Mouse (Mus musculus) embryonic facial prominence, embryonic 12.5 days (tissue): ENCODE measurements around the gene Mrps34. TPM values are rescaled to one million over a fixed set of nuclear protein-coding genes. Genes with fewer than 3 reads are reported as not detected.

ENCODE experiments used
- ATAC-seq: fragments of 200-750 bp; cut with Nextera tagmentation; 2 replicates; pipeline ENCODE4 v1.8.0; 2017; ENCODE audit not compliant: insufficient number of reproducible peaks, insufficient read depth, low FRiP score, low TSS enrichment
- H3K27ac ChIP-seq: fragments of 300-500 bp; sonication (generic); 2 replicates; pipeline ENCODE4 v1.5.1; 2016; ENCODE audit warnings: mild to moderate bottlenecking
- H3K27me3 ChIP-seq: fragments of 300-500 bp; sonication (generic); 2 replicates; pipeline ENCODE4 v1.6.1; 2016; ENCODE audit warnings: mild to moderate bottlenecking, moderate library complexity
- H3K36me3 ChIP-seq: fragments of 300-500 bp; sonication (generic); 2 replicates; pipeline ENCODE4 v1.6.1; 2016; ENCODE audit warnings: mild to moderate bottlenecking
- H3K4me1 ChIP-seq: fragments of 300-500 bp; sonication (generic); 2 replicates; pipeline ENCODE4 v1.6.1; 2016
- H3K4me2 ChIP-seq: fragments of 300-500 bp; sonication (generic); replicated peaks from 2 replicates; pipeline ENCODE4 v1.6.1; 2016; ENCODE audit warnings: mild to moderate bottlenecking, moderate library complexity
- H3K4me3 ChIP-seq: fragments of 300-500 bp; sonication (generic); 2 replicates; pipeline ENCODE4 v1.5.1; 2016; ENCODE audit warnings: mild to moderate bottlenecking
- H3K9ac ChIP-seq: fragments of 300-500 bp; sonication (generic); 2 replicates; pipeline ENCODE4 v1.6.1; 2016; ENCODE audit warnings: mild to moderate bottlenecking, moderate library complexity
- H3K9me3 ChIP-seq: fragments of 300-500 bp; sonication (generic); 2 replicates; pipeline ENCODE4 v1.6.1; 2016; ENCODE audit warnings: mild to moderate bottlenecking, moderate library complexity
- WGBS: fragments of 180-500 bp; shearing (Covaris S2); methylation state at CpG from one replicate; pipeline ENCODE4 v1.1.7; 2016; 5-methylcytosine and 5-hydroxymethylcytosine counted together
- polyA plus RNA-seq: library from polyadenylated mRNA; unstranded; fragments of >200 nt; fragmentation: Nextera tagmentation; extraction: Ambion mirVana; gene quantifications from 2 replicates; pipeline ENCODE4 v1.2.1, GENCODE M21; 2016

Mrps34 gene
- polyA plus RNA-seq, 1 experiment from 2014 or later = 99.6 TPM

DNA sequence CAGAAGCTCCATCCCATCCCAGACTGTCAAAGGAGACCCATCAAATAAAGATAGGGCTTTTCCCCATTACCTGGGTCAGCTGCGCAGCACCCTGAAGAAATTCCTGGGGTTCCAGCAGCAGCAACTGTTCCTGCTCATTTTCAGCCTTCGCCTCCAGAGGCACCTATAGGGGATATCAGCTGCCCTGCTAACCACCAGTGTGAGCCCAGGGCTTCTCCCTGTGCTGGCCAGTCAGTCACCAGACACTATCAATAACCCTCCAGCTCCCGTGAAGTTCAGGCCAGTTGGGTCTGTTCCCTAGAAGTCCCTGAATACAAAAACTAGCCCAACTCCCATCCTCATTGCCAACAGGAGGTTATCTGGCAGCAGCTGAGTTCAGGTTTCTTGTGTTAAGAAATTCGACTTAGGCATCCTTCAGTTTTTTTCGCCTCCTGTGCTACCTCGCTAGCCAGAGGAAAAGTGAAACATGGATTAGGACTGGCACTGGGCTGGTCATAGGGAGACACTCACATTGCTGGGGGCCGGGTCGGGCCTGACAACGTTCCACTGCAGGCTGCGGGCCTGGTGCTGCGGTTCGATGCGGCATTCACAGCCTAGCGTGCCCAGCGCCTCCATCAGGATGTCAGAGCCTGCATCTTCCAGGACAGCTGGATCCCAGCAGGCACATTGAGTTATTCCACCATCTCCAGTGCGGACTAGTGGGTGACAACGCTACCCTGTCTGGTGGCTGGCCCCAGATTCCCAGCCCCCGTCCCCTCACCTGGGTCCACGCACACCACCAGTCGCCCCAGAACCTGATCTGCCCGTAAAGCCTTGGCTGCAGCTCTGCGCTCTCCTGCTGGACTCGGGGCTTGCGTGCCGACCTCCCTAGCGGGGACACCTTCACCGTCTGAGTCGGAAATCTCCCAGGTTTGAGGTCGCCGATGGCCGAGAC, 588 bp upstream of the Mrps34 start:
- Histone ChIP-seq H3K9me3 (no peaks in the 10 kb centered on the region), H3K4me2 (peak overlapping the region; percentile 98), H3K4me3 (peak overlapping the region; percentile 86), H3K9ac (peak overlapping the region; percentile 92), H3K27ac (peak overlapping the region; percentile 89), H3K36me3 (peaks cover 65% of the 10 kb centered on the region), H3K27me3 (no peaks in the 10 kb centered on the region), H3K4me1 (peaks cover 25% of the 10 kb centered on the region)
- 11% methylated on average over 31 of the region's 31 CpGs for WGBS
- no peak for ATAC-seq

DNA sequence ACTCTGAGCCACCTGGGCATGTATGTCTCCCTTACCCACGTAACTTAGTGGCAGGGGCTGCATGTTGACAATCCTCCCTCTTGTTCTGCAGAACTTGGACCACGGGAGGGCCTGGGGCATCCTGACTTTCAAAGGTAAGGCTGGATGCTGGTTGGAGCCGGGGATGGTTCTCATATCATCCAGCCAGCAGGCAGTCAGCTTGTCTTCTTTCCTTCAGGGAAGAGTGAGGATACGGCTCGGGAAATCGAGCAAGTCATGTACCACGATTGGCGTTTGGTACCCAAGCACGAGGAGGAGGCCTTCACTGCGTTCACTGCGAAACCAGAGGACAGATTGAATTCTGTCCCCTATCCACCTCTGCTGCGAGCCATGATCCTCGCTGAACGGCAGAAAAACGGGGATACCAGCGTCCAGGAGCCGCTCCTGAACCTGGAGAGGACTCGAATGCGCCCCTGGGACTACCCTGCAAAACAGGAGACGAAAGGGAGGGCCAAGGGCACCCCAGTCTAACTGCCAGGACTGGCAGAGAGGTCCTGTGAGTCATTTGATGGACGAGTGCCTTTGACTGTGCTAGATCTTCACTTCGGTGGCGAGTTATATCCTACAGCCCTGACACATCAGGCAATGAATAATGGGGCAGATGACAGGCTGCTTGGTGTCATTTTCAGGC, 790 bp downstream of the Mrps34 start:
- H3K27ac ChIP-seq = peak overlapping the region; percentile 89
- peaks cover 25% of the 10 kb centered on the region for H3K4me1 ChIP-seq
- peak overlapping the region; percentile 98 for H3K4me2 ChIP-seq
- peak overlapping the region; percentile 92 for H3K9ac ChIP-seq
- peaks cover 66% of the 10 kb centered on the region for H3K36me3 ChIP-seq
- H3K9me3 ChIP-seq = no peaks in the 10 kb centered on the region
- no peak for ATAC-seq
- no peaks in the 10 kb centered on the region for H3K27me3 ChIP-seq
- H3K4me3 ChIP-seq = peak overlapping the region; percentile 86
- 11% methylated on average over 23 of the region's 23 CpGs for whole genome bisulfite sequencing

DNA sequence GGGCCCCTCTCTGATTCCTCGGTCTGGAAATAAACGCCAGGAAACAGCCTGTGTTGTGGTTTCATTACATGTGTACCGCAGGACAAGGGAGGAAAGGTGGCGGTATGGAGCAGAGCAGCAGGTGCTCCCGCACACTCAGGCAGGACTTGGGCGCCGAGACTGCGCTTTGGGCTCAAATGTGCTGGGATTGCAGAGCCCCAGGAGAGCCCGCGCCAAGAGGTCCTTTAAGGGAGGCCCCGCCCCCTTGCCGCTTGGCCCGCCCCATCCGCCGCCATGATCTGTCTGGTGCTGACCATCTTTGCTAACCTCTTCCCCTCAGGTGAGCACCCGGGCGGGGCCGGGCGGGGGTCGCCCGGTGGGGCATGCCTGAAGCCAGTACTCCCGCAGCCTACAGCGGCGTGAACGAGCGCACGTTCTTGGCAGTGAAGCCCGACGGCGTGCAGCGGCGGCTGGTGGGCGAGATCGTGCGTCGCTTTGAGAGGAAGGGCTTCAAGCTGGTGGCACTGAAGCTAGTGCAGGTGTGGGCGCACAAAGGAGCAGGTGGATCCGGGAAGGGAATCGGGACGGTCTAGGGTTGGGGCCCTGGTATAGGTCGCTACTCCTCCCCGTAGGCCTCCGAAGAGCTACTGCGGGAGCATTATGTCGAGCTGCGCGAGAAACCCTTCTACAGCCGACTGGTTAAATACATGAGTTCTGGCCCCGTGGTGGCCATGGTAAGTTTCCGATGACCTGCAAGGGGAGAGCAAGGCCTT, 1.5 kb downstream of the Mrps34 start, which contains the start of gene Nme3:
Gene Nme3 (plus strand): TSS at position 260 of the 752 bp plus-strand sequence.
- WGBS = 2% methylated on average over 50 of the region's 50 CpGs
- Histone ChIP-seq H3K27ac (peak within 1 kb of the TSS; percentile 89), H3K4me3 (peak within 1 kb of the TSS; percentile 86), H3K4me1 (peaks cover 25% of the 10 kb centered on the region), H3K9me3 (no peaks in the 10 kb centered on the region), H3K36me3 (peaks cover 66% of the 10 kb centered on the region), H3K27me3 (no peaks in the 10 kb centered on the region), H3K4me2 (peak within 1 kb of the TSS; percentile 98), H3K9ac (peak within 1 kb of the TSS; percentile 92)
- ATAC-seq = peak; percentile 62

DNA sequence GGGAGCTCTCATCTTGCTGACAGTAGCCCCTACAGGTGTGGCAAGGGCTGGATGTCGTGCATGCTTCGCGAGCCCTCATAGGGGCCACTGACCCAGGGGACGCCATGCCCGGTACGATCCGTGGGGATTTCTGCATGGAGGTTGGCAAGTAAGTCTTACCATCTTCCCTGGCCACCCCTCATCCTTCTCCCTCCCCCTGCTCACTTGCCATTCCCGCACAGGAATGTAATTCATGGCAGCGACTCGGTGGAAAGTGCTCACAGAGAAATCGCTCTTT, 2.0 kb downstream of the Mrps34 start:
- H3K4me2 ChIP-seq = peak overlapping the region; percentile 98
- peak overlapping the region; percentile 92 for H3K9ac ChIP-seq
- no peaks in the 10 kb centered on the region for H3K27me3 ChIP-seq
- peak overlapping the region; percentile 73; the same call in 1 of the 2 replicates for H3K27ac ChIP-seq
- peaks cover 25% of the 10 kb centered on the region for H3K4me1 ChIP-seq
- peaks cover 67% of the 10 kb centered on the region for H3K36me3 ChIP-seq
- H3K4me3 ChIP-seq = peak overlapping the region; percentile 86
- H3K9me3 ChIP-seq = no peaks in the 10 kb centered on the region
- 42% methylated on average over 11 of the region's 11 CpGs for WGBS
- no peak for ATAC-seq

DNA sequence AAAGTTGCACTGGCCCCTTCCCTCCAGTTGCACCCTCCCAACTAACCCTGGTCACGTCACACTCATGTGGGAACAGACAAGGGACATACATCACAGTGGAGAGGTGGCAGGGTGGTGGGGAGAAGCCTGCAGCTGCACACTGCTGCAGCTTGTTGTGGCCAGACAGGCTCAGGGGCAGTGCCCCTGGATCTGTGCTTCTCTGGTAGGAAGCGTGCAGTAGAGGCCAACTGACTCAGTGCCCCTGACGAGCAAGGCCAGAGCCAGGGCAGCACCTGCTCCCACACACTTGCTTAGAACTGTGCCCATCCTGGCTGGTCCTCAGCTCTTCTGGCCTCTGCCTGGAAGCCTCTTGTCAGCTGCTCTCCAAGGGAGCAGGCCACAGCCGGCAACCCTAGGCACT, 2.7 kb downstream of the Mrps34 start:
- Histone ChIP-seq H3K4me1 (peaks cover 25% of the 10 kb centered on the region), H3K27me3 (no peaks in the 10 kb centered on the region), H3K36me3 (peaks cover 67% of the 10 kb centered on the region), H3K9ac (no peak overlapping the region), H3K4me2 (peak overlapping the region; percentile 98; the same call in 1 of the 2 replicates), H3K9me3 (no peaks in the 10 kb centered on the region), H3K27ac (no peak overlapping the region), H3K4me3 (peak overlapping the region; percentile 86)
- WGBS = 79% methylated on average over 4 of the region's 4 CpGs
- ATAC-seq = no peak

DNA sequence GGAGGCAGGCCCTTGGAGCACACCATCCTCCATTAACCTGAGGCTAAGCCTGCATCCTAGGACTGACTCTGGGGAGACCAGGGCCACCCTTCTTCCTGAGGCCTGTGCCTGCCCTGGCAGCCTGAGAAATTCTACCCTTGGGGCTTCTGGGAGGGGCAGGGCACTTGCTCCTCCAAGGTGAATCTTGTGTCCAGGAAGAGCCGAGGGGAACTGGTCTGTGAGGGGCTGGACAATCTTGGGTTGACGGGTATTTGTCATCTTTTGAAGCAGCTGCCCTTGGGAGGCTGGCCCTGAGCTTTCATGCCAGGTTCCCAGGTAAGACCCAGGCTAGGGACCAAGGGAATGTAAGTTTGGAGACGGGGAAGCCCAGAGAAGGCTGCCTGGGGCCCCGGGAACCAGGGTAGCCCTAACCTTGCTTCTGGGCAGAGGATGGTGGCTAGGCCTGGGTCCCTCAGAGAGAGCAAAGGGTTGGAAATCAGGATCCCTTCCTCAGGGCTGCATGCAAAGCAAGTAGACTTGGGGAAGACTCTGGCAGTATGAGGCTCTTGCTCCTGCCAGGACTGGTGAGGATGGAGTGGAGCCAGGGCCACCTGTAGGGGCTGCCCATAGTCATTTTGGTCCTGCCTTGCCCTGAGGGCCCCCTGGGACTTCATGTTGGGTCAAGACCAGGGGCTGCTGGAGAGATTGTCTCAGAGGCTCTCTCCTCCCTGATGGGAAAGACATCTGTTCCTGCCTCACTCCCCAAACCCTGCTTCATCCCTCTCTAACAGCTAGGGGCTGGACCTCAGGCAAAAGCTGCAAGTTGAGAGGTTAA, 3.3 kb downstream of the Mrps34 start:
- H3K9ac ChIP-seq = no peak overlapping the region
- no peak for ATAC-seq
- no peaks in the 10 kb centered on the region for H3K27me3 ChIP-seq
- peaks cover 25% of the 10 kb centered on the region for H3K4me1 ChIP-seq
- H3K9me3 ChIP-seq = no peaks in the 10 kb centered on the region
- H3K27ac ChIP-seq = no peak overlapping the region
- no peak overlapping the region for H3K4me3 ChIP-seq
- no peak overlapping the region for H3K4me2 ChIP-seq
- 77% methylated on average over 4 of the region's 4 CpGs for WGBS
- H3K36me3 ChIP-seq = peaks cover 67% of the 10 kb centered on the region

DNA sequence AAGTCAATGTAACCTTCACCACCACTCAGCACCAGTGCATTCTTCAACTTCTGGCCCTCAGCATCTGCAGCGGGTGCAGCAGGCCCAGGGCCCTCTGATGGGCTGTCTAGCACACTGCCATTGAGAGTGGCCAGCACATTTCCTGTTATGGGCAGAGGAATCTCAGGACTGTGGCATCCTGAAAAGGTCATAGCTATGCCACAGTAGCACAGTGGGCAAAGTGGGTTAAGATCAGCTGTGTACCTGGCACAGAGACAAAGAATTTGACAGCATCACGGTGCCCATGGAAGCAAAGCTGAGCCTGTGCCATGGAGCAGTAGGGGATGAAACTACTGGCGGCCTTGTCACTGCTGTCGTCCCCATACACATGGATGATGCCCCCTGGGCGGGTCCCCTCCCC, 4.2 kb downstream of the Mrps34 start:
- no peak overlapping the region for H3K9ac ChIP-seq
- ATAC-seq = no peak
- no peaks in the 10 kb centered on the region for H3K27me3 ChIP-seq
- 90% methylated on average over 5 of the region's 5 CpGs for WGBS
- H3K4me1 ChIP-seq = peaks cover 19% of the 10 kb centered on the region
- H3K4me3 ChIP-seq = no peak overlapping the region
- no peak overlapping the region for H3K4me2 ChIP-seq
- peaks cover 73% of the 10 kb centered on the region for H3K36me3 ChIP-seq
- H3K27ac ChIP-seq = 0 out of 2 replicates have a peak overlapping the region, but pooled peaks have one; percentile 2
- no peaks in the 10 kb centered on the region for H3K9me3 ChIP-seq

DNA sequence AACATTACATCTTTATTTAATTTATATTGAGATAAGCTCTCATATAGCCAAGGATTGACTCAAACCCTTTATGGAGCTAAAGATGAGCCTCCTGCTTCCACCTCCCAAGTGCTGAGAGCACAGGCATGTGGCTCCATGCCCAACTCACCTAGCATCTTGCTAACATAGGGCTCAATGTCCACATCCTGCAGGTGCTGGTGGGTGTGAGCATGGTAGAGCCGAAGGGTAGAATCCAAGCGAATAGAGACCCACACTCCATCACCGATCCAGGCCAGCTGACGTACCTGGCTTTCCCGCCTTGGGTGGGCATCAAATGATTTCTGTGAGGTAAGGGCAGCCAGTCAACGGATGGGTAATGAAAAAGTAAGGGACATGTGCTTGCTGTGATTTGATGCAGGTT, 5.1 kb downstream of the Mrps34 start:
- H3K9ac ChIP-seq = no peak overlapping the region
- no peak for ATAC-seq
- no peak overlapping the region for H3K4me3 ChIP-seq
- H3K36me3 ChIP-seq = peaks cover 82% of the 10 kb centered on the region
- H3K27ac ChIP-seq = no peak overlapping the region
- H3K4me1 ChIP-seq = peaks cover 16% of the 10 kb centered on the region
- WGBS = 94% methylated on average over 6 of the region's 6 CpGs
- H3K4me2 ChIP-seq = no peak overlapping the region
- H3K9me3 ChIP-seq = no peaks in the 10 kb centered on the region
- H3K27me3 ChIP-seq = no peaks in the 10 kb centered on the region

DNA sequence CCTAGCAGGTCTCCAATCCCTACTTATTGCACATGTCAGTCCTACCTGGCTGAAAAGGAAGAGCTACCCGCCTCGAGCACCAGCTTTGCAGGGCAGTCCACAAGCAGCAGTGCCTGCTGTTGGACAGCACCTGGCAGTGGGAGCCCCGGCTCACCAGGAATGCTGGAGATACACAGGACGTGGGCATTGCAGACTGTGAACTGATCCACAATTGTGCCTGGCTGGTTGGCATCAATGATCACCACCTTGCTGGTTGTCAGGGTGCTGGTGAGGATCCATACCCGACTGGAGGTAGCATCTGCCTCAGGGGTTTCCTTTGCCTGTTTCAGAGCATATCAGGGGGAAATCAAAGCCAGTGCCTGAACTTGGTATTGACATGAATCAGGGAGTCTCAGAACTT, 7.2 kb downstream of the Mrps34 start:
- no peaks in the 10 kb centered on the region for H3K9me3 ChIP-seq
- H3K36me3 ChIP-seq = peaks cover 99% of the 10 kb centered on the region
- H3K27ac ChIP-seq = no peak overlapping the region
- H3K27me3 ChIP-seq = no peaks in the 10 kb centered on the region
- H3K9ac ChIP-seq = no peak overlapping the region
- peaks cover 5% of the 10 kb centered on the region for H3K4me1 ChIP-seq
- WGBS = 92% methylated on average over 5 of the region's 5 CpGs
- H3K4me2 ChIP-seq = no peak overlapping the region
- no peak for ATAC-seq
- H3K4me3 ChIP-seq = no peak overlapping the region

DNA sequence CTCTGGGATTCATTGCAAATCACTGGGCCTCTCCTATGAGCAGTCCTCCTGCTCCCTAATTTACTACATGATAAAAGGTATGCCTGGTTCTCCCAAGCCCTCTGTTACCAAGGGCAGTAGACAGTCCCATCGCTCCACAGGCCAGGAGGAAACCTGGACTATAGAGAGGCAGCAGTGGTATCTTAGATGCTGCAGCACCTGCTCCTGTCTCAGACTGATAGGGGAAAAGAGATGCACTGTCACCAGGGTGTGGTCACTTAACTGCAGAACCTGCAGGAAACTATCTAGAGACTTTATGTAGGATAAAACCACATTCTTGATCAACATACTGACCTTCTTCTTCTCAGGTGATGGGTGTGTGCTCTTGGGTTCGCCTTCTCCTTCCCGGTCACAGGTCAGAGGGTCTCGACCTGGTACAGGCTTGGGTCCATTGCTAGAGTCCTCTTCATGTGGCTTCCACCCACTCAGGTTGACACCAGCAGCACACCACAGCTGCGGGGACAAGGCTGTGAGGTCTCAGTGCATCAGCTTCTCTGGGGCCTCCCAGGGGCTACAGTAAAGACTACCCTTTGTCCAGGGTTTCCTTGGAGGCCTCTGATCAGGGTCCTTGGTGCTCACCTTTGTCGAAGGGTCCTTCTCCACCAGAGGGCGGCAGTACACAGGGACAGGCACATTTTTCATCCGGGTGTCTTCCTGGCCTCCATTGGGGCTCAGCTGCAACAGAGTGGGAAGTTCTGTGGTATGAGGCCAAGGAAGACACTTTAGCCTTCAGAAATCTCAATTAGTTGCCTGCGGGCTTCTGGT, 8.0 kb downstream of the Mrps34 start:
- Histone ChIP-seq H3K4me3 (no peak overlapping the region), H3K36me3 (peaks cover 99% of the 10 kb centered on the region), H3K4me2 (no peak overlapping the region), H3K4me1 (no peaks in the 10 kb centered on the region), H3K27ac (no peak overlapping the region), H3K9me3 (no peaks in the 10 kb centered on the region), H3K27me3 (no peaks in the 10 kb centered on the region), H3K9ac (no peak overlapping the region)
- no peak for ATAC-seq
- 65% methylated on average over 9 of the region's 9 CpGs for WGBS
